Mouse (Mus musculus) stomach, embryonic 15.5 days (tissue): ENCODE results near the gene Pip5k1c. TPM values are rescaled to one million over a fixed set of nuclear protein-coding genes. Genes with fewer than 3 reads are reported as not detected.

Source experiments
- ATAC-seq: fragments of 200-750 bp; cut with Nextera tagmentation; 2 replicates; pipeline ENCODE4 v1.8.0; 2017; ENCODE audit warnings: low read depth, moderate number of reproducible peaks, moderate TSS enrichment; ENCODE audit not compliant: insufficient read depth, low FRiP score
- H3K27ac ChIP-seq: fragments of 300-500 bp; sonication (generic); 2 replicates; pipeline ENCODE4 v1.5.1; 2015; ENCODE audit warnings: mild to moderate bottlenecking, inconsistent platforms
- H3K27me3 ChIP-seq: fragments of 300-500 bp; sonication (generic); replicated peaks from 2 replicates; pipeline ENCODE4 v1.6.1; 2015; ENCODE audit warnings: inconsistent platforms
- H3K36me3 ChIP-seq: fragments of 300-500 bp; sonication (generic); 2 replicates; pipeline ENCODE4 v1.6.1; 2015; ENCODE audit warnings: inconsistent platforms
- H3K4me1 ChIP-seq: fragments of 300-500 bp; sonication (generic); 2 replicates; pipeline ENCODE4 v1.6.1; 2015; ENCODE audit warnings: inconsistent platforms
- H3K4me2 ChIP-seq: fragments of 300-500 bp; sonication (generic); 2 replicates; pipeline ENCODE4 v1.6.1; 2015; ENCODE audit warnings: mild to moderate bottlenecking, inconsistent platforms
- H3K4me3 ChIP-seq: fragments of 300-500 bp; sonication (generic); replicated peaks from 2 replicates; pipeline ENCODE4 v1.5.1; 2015; ENCODE audit warnings: inconsistent platforms
- H3K9ac ChIP-seq: fragments of 300-500 bp; sonication (generic); 2 replicates; pipeline ENCODE4 v1.6.1; 2015; ENCODE audit warnings: inconsistent platforms
- H3K9me3 ChIP-seq: fragments of 300-500 bp; sonication (generic); 2 replicates; pipeline ENCODE4 v1.6.1; 2016; ENCODE audit warnings: inconsistent platforms
- WGBS: fragments of 180-500 bp; shearing (Covaris S2); methylation state at CpG from one replicate; pipeline ENCODE4 v1.1.7; 2015; 5-methylcytosine and 5-hydroxymethylcytosine counted together
- polyA plus RNA-seq: library from polyadenylated mRNA; unstranded; fragments of >200 nt; fragmentation: Nextera tagmentation; extraction: Ambion mirVana; gene quantifications from 2 replicates; pipeline ENCODE4 v1.2.1, GENCODE M21; 2015

Gene Pip5k1c
- polyA plus RNA-seq, 1 experiment from 2014 or later: 43.1 TPM

- Histone ChIP-seq H3K4me2 (peak overlapping the region; percentile 56), H3K4me1 (peaks cover 48% of the 10 kb centered on the region), H3K36me3 (peaks cover 28% of the 10 kb centered on the region), H3K4me3 (peak overlapping the region; percentile 35), H3K27ac (peak overlapping the region; percentile 95), H3K9me3 (no peaks in the 10 kb centered on the region), H3K27me3 (0 out of 2 replicates have a peak, but pooled peaks cover 5% of the 10 kb centered on the region), H3K9ac (peak overlapping the region; percentile 38; the same call in 1 of the 2 replicates)
- WGBS: 43% methylated on average over 10 of the region's 10 CpGs
- peak; percentile 74 for ATAC-seq
Measured at GRCm38 (mm10) chr10:81329194-81329975, 36.6 kb downstream of the Pip5k1c start.

DNA sequence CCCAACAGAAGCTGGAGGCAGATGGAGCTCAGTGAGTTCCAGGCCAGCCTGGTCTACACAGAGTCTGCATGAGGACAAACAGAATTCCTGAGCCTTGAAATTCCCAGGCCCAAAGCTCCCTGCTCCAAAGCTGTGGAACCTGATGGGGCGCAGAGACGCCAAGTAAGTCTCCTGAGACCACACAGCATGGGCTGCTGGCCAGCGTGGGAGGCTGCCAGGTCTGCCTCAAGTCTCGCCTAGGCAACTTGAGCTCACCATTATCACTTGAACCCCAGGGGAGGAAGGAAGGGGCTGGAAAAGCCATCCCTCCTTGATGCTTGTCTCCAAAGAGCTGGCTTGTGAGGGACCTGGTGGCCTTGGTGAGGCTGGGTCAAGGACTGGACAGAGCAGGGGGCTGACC lies 37.2 kb downstream of the Pip5k1c start:
- H3K27me3 ChIP-seq: 0 out of 2 replicates have a peak, but pooled peaks cover 5% of the 10 kb centered on the region
- H3K4me1 ChIP-seq: peaks cover 54% of the 10 kb centered on the region
- peak overlapping the region; percentile 95 for H3K27ac ChIP-seq
- 58% methylated on average over 4 of the region's 4 CpGs for WGBS
- no peaks in the 10 kb centered on the region for H3K9me3 ChIP-seq
- ATAC-seq: no peak
- peaks cover 22% of the 10 kb centered on the region for H3K36me3 ChIP-seq
- peak overlapping the region; percentile 35 for H3K4me3 ChIP-seq
- H3K9ac ChIP-seq: no peak overlapping the region
- peak overlapping the region; percentile 56 for H3K4me2 ChIP-seq

GRCm38 (mm10) chr10:81332277-81332676 lies 39.5 kb downstream of the Pip5k1c start:
- 43% methylated on average over 29 of the region's 29 CpGs for WGBS
- ATAC-seq: no peak
- Histone ChIP-seq H3K4me3 (no peak overlapping the region), H3K9me3 (no peaks in the 10 kb centered on the region), H3K36me3 (0 out of 2 replicates have a peak, but pooled peaks cover under 1% of the 10 kb centered on the region), H3K27me3 (0 out of 2 replicates have a peak, but pooled peaks cover 6% of the 10 kb centered on the region), H3K9ac (no peak overlapping the region), H3K27ac (no peak overlapping the region), H3K4me1 (peaks cover 65% of the 10 kb centered on the region), H3K4me2 (no peak overlapping the region; the same call in 1 of the 2 replicates)

GRCm38 (mm10) chr10:81334324-81334723 lies 41.6 kb downstream of the Pip5k1c start:
- Histone ChIP-seq H3K9me3 (no peaks in the 10 kb centered on the region), H3K4me2 (no peak overlapping the region), H3K9ac (no peak overlapping the region), H3K4me1 (peaks cover 49% of the 10 kb centered on the region), H3K27me3 (0 out of 2 replicates have a peak, but pooled peaks cover 14% of the 10 kb centered on the region), H3K4me3 (no peak overlapping the region), H3K36me3 (no peaks in the 10 kb centered on the region), H3K27ac (peak overlapping the region; percentile 94)
- 71% methylated on average over 11 of the region's 11 CpGs for WGBS
- ATAC-seq: no peak

- no peak overlapping the region for H3K9ac ChIP-seq
- 34% methylated on average over 16 of the region's 19 CpGs for WGBS
- no peaks in the 10 kb centered on the region for H3K9me3 ChIP-seq
- H3K27me3 ChIP-seq: 0 out of 2 replicates have a peak, but pooled peaks cover 14% of the 10 kb centered on the region
- H3K27ac ChIP-seq: peak overlapping the region; percentile 94
- H3K4me3 ChIP-seq: no peak overlapping the region
- ATAC-seq: peak; percentile 54
- no peaks in the 10 kb centered on the region for H3K36me3 ChIP-seq
- H3K4me2 ChIP-seq: peak overlapping the region; percentile 40
- peaks cover 41% of the 10 kb centered on the region for H3K4me1 ChIP-seq
Measured at GRCm38 (mm10) chr10:81335393-81336340, 42.9 kb downstream of the Pip5k1c start.

GRCm38 (mm10) chr10:81336558-81336957 lies 43.8 kb downstream of the Pip5k1c start:
- no peaks in the 10 kb centered on the region for H3K36me3 ChIP-seq
- 81% methylated on average over 4 of the region's 4 CpGs for WGBS
- no peak overlapping the region for H3K9ac ChIP-seq
- ATAC-seq: no peak
- H3K27ac ChIP-seq: peak overlapping the region; percentile 86
- H3K4me2 ChIP-seq: no peak overlapping the region
- no peak overlapping the region for H3K4me3 ChIP-seq
- H3K9me3 ChIP-seq: no peaks in the 10 kb centered on the region
- H3K4me1 ChIP-seq: peaks cover 38% of the 10 kb centered on the region
- H3K27me3 ChIP-seq: 0 out of 2 replicates have a peak, but pooled peaks cover 14% of the 10 kb centered on the region

DNA sequence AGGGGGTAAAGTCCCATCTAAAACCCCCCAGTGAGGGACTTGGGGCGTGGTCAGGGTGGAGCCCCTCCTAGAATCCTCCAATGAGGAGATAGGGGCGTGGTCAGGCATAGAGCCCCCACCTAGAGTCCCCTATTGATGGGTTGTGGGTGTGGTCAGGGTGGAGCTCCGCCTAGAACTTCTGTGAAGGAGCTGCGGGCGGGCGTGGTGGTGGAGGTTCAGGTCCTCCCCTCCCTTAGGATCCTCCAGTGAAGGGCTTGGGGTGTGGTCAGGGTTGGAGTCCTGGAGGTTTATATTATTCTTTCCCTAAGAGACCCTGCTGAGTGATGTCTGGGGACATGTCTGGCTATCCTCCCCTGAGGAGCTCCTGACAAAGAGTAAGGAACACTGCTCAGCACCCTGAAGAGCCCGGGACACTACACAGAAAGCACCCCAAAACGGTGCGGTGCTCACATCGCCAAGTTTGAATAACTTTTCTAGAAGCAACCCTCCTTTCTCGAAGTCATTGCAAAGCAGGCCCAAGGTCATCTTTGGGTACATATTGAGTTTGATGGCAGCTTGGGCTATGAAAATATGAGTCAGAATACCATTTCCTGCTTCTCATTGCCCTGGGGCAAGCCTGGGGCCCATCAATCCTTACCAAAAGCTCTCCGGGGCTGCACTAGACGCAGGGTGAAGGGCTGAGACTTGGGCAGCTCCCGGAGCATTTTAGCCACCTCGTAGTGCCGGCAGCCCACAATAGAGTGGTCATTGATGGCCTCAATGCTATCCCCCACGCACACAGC lies 48.0 kb downstream of the Pip5k1c start:
- no peak overlapping the region for H3K4me2 ChIP-seq
- H3K36me3 ChIP-seq: no peaks in the 10 kb centered on the region
- H3K4me1 ChIP-seq: peaks cover 15% of the 10 kb centered on the region
- H3K27ac ChIP-seq: no peak overlapping the region
- H3K9me3 ChIP-seq: no peaks in the 10 kb centered on the region
- no peak overlapping the region for H3K9ac ChIP-seq
- H3K4me3 ChIP-seq: no peak overlapping the region
- H3K27me3 ChIP-seq: peaks cover 30% of the 10 kb centered on the region
- 43% methylated on average over 17 of the region's 17 CpGs for WGBS
- ATAC-seq: no peak

GRCm38 (mm10) chr10:81341333-81341949 lies 48.7 kb downstream of the Pip5k1c start:
- Histone ChIP-seq H3K4me3 (no peak overlapping the region), H3K9me3 (no peaks in the 10 kb centered on the region), H3K27ac (no peak overlapping the region), H3K36me3 (no peaks in the 10 kb centered on the region; the same call in 1 of the 2 replicates), H3K9ac (no peak overlapping the region), H3K4me2 (no peak overlapping the region), H3K4me1 (peaks cover 13% of the 10 kb centered on the region), H3K27me3 (peaks cover 30% of the 10 kb centered on the region)
- WGBS: 35% methylated on average over 16 of the region's 16 CpGs
- ATAC-seq: no peak

DNA sequence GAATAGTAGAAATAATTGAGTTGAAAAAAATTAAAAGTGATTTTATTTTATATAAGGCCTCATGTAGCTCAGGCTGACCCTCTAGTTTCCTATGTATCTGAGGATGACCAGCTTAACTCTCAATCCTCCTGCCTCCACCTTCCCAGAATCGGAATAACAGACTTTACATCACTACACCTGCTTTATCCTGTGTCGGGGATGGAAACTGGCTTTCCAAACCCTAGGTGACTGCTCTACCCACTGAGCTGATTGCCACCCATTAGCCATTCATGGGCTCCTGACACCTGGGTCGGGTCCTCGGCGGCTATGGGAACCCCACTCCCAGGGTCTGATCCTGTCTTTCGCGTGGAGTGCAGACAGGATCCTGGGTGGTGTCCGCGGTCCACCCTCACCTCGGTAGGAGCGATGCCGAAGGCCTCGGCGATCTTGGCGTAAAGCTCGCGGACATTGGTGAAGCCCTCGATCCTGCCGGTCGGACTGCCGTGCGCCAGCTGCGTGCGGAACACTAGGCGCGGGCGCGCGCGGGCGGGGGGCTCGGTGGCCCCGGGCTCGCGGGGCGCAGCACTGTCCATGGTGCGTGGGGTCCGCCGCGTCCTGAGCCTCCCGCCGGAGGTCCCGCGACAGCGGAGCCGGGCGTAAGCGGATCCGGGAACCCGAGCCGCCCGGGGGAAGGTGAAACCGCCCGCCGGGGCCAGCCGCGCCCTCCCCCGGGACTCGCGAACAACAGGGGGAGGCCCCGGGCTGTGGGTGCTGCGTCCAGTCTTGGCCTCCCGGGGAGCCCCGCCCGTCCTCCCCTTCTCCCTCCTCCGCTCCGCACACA lies 50.1 kb downstream of the Pip5k1c start, which contains the start of gene Gipc3:
Gene Gipc3, minus strand, starts transcription at position 581 of the 820 bp plus-strand sequence.
- H3K4me1 ChIP-seq: peaks cover 23% of the 10 kb centered on the region
- H3K9me3 ChIP-seq: no peaks in the 10 kb centered on the region
- H3K27me3 ChIP-seq: peaks cover 23% of the 10 kb centered on the region
- H3K4me2 ChIP-seq: peak within 1 kb of the TSS; percentile 84
- peak within 1 kb of the TSS; percentile 47 for H3K4me3 ChIP-seq
- 4% methylated on average over 63 of the region's 67 CpGs for whole genome bisulfite sequencing
- no peak for ATAC-seq
- no peak within 1 kb of the TSS for H3K27ac ChIP-seq
- H3K9ac ChIP-seq: no peak within 1 kb of the TSS
- peaks cover 7% of the 10 kb centered on the region; the same call in 1 of the 2 replicates for H3K36me3 ChIP-seq

DNA sequence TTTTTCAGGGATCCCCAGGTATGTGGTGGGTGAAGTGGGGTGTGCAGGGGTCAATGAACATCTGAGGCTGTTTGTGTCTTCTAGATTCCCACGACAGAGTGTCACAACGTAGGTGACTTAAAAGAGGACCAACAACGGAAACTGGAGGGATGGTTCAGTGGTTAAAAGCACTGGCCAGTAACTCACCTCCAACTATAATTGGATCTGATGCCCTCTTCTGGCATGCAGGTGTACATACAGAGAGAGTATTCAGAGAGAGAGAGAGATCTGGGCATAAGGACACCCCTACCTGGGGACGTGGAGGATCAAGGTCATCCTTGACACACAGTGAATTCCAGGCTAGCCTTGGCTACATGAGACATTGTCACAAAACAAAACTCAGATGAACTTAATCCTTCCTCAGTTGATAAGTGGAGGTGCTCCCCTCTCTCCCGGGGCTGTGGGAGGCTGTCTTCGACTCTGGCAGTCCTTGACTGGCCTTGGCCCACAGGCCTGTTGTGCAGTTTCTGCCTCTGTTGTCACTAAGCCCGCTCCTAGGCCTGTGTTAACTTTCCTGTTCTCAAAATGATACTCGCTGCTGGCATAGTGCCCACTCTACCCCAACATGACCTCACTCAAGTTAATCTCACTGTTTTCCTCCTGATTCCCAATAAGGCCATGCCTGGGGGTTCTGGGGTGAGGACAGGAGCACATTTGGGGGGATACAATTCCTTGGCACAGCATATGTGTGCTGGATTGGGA lies 51.8 kb downstream of the Pip5k1c start:
- ATAC-seq: no peak
- H3K4me1 ChIP-seq: peaks cover 32% of the 10 kb centered on the region

More for the DNA sequence above, 51.8 kb downstream of the Pip5k1c start:
- Histone ChIP-seq H3K27ac (no peak overlapping the region), H3K9ac (no peak overlapping the region), H3K36me3 (peaks cover 16% of the 10 kb centered on the region), H3K9me3 (no peaks in the 10 kb centered on the region), H3K27me3 (peaks cover 21% of the 10 kb centered on the region), H3K4me3 (no peak overlapping the region), H3K4me2 (no peak overlapping the region)
- WGBS: 48% methylated on average over 8 of the region's 8 CpGs
